ENCODE assay signal across 17 mouse cellular contexts in the genomic region with DNA sequence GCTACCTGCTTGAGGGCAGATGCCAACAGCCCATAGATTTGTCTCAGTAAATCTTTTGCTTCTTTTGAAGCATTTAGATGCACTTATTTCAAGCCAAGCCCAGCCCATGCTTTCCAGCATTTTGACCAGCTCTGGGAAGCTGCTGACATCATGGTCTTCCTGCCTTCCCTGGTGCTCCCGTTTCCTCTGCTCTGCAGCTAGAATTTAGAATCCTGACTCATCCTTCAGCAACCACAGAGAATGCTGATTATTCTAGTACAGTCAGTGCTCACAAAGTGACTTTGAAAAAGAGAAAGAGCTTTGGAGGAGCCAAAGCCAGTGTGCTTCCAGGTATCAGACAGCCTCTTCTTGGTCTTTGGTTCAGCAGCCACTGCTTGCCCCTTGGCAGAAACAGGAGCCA. TPM values are rescaled to one million over a fixed set of nuclear protein-coding genes. Genes with fewer than 3 reads are reported as not detected.
DNase-seq lines count a peak whose midpoint lies in the region; ATAC-seq lines count a peak whose summit lies in the region.
"Had no signal": no experiment of that assay in that cellular context is flagged by ENCODE, and none has a peak within 500 bp of the region (broad histone marks: within the 10 kb centered on the region; RNA-seq: fewer than 3 reads in every experiment).

No protein-coding gene starts in this region.

- intact Hi-C loops in left cerebral cortex, postnatal 10 days (cut with DNase I), result no loop called here

- ATAC-seq in megakaryocyte progenitor cell, adult 5-6 weeks (replicated peaks; ENCODE audit: poor library complexity), result no peak
- ATAC-seq: activated CD4-positive, CD25-positive, alpha-beta regulatory T cell, adult 4 months; forebrain, embryonic 14.5 days had no signal

- peak; percentile 40 for DNase-seq in adrenal gland, adult 2 months
- DNase-seq in adrenal gland, postnatal 4 days (ENCODE audit: low spot score in 2 of 2), result no peak
- DNase-seq in left cerebral cortex, adult 18-20 months (ENCODE audit: low spot score in 2 of 2), result peak; percentile 19 to 28
- no peak for DNase-seq in left cerebral cortex, postnatal 10 days (ENCODE audit: extremely low spot score in 1 of 2, low spot score in 2 of 2)
- DNase-seq in 3134 (ENCODE audit: extremely low read depth, insufficient read length, low spot score), result peak; percentile 71
- peak; percentile 86 for DNase-seq in brain, adult 2 months (ENCODE audit: low read depth, low spot score)
- no peak for DNase-seq in cerebellum, postnatal 10 days
- DNase-seq: cerebellum, adult 11-12 months; cerebellum, postnatal 25 days; gastrocnemius, postnatal 10 days; heart, postnatal 4 days; retina, postnatal 1 day; thymus, adult 2 months; thymus, postnatal 4 days had no signal

RNA-seq across cellular contexts. Expression of gene Cnbp, which starts 6.2 kb away (rescaled TPM):
- total RNA-seq in adrenal gland, adult 2 months (2021), result 100 to 1,000 TPM; 333 to 380 TPM
- 73.9 and 76.1 TPM in 2 replicates for polyA plus RNA-seq in adrenal gland, adult 2 months (2012; rRNA removed)
- total RNA-seq in adrenal gland, postnatal 4 days (2021), result 100 to 1,000 TPM; 418 to 439 TPM
- total RNA-seq in left cerebral cortex, adult 18-20 months (2021), result 100 to 1,000 TPM; 276 to 291 TPM
- 100 to 1,000 TPM; 255 TPM for total RNA-seq in left cerebral cortex, postnatal 10 days (2021)
- 670 and 676 TPM in 2 replicates for total RNA-seq in megakaryocyte progenitor cell, adult 5-6 weeks (2015)
- total RNA-seq in megakaryocyte progenitor cell, adult 5-6 weeks (2017), result 953 and 1,115 TPM in 2 replicates

RNA-seq across cellular contexts. Expression of gene Isy1, which starts 18.5 kb away (rescaled TPM):
- 10 to 100 TPM; 44.4 to 55.6 TPM for total RNA-seq in adrenal gland, adult 2 months (2021)
- polyA plus RNA-seq in adrenal gland, adult 2 months (2012; rRNA removed), result 3.1 and 3.8 TPM in 2 replicates
- total RNA-seq in adrenal gland, postnatal 4 days (2021), result 10 to 100 TPM; 37.4 to 43.2 TPM
- total RNA-seq in left cerebral cortex, adult 18-20 months (2021), result 10 to 100 TPM; 28.0 to 34.2 TPM
- total RNA-seq in left cerebral cortex, postnatal 10 days (2021), result 10 to 100 TPM; 29.3 to 31.7 TPM
- total RNA-seq in megakaryocyte progenitor cell, adult 5-6 weeks (2015), result 27.8 and 32.1 TPM in 2 replicates
- total RNA-seq in megakaryocyte progenitor cell, adult 5-6 weeks (2017), result 115 and 136 TPM in 2 replicates

RNA-seq across cellular contexts. Expression of gene Gm45140, which starts 21.5 kb away (rescaled TPM):
- total RNA-seq in adrenal gland, adult 2 months (2021), result 1 to 10 TPM; 2.5 TPM
- polyA plus RNA-seq in adrenal gland, adult 2 months (2012; rRNA removed), result 0.02 and 0.15 TPM in 2 replicates
- total RNA-seq in adrenal gland, postnatal 4 days (2021), result 1 to 10 TPM; 1.7 to 3.0 TPM
- total RNA-seq in left cerebral cortex, adult 18-20 months (2021), result 1 to 10 TPM in 1 of 2 experiments, under 1 TPM in 1; 0.53 to 2.2 TPM
- 1 to 10 TPM; 2.1 to 3.9 TPM for total RNA-seq in left cerebral cortex, postnatal 10 days (2021)
- total RNA-seq in megakaryocyte progenitor cell, adult 5-6 weeks (2015), result 2.2 and 3.7 TPM in 2 replicates
- total RNA-seq in megakaryocyte progenitor cell, adult 5-6 weeks (2017), result 17.4 and 19.9 TPM in 2 replicates

RNA-seq across cellular contexts. Expression of gene Copg1, which starts 30.5 kb away (rescaled TPM):
- total RNA-seq in adrenal gland, adult 2 months (2021), result 100 to 1,000 TPM; 102 to 104 TPM
- polyA plus RNA-seq in adrenal gland, adult 2 months (2012; rRNA removed), result 26.0 and 41.0 TPM in 2 replicates
- total RNA-seq in adrenal gland, postnatal 4 days (2021), result 100 to 1,000 TPM; 132 to 136 TPM
- 100 to 1,000 TPM; 233 to 239 TPM for total RNA-seq in left cerebral cortex, adult 18-20 months (2021)
- total RNA-seq in left cerebral cortex, postnatal 10 days (2021), result 100 to 1,000 TPM; 183 to 198 TPM
- 40.1 and 43.2 TPM in 2 replicates for total RNA-seq in megakaryocyte progenitor cell, adult 5-6 weeks (2015)
- total RNA-seq in megakaryocyte progenitor cell, adult 5-6 weeks (2017), result 67.2 and 75.4 TPM in 2 replicates

RNA-seq across cellular contexts. Expression of gene Rab43, which starts 45.1 kb away (rescaled TPM):
- total RNA-seq in adrenal gland, adult 2 months (2021), result 10 to 100 TPM; 28.0 to 28.2 TPM
- 27.6 and 30.6 TPM in 2 replicates for polyA plus RNA-seq in adrenal gland, adult 2 months (2012; rRNA removed)
- total RNA-seq in adrenal gland, postnatal 4 days (2021), result 10 to 100 TPM; 44.3 to 49.2 TPM
- total RNA-seq in left cerebral cortex, adult 18-20 months (2021), result 10 to 100 TPM; 12.9 to 23.7 TPM
- 10 to 100 TPM; 17.4 to 17.6 TPM for total RNA-seq in left cerebral cortex, postnatal 10 days (2021)
- 12.7 and 17.9 TPM in 2 replicates for total RNA-seq in megakaryocyte progenitor cell, adult 5-6 weeks (2015)
- 3.5 and 5.1 TPM in 2 replicates for total RNA-seq in megakaryocyte progenitor cell, adult 5-6 weeks (2017)

Comparison
In these comparisons a context has a peak if more than half of its experiments do, and no peak if none do; other contexts are left out.
1. DNase-seq: peak in adrenal gland, adult 2 months (single experiment), left cerebral cortex, adult 18-20 months (2 of 2), 3134 (single experiment) and brain, adult 2 months (single experiment); none in adrenal gland, postnatal 4 days (0 of 2), left cerebral cortex, postnatal 10 days (0 of 2) and cerebellum, postnatal 10 days (0 of 2).